Mouse (Mus musculus): ENCODE data around the gene Stat5b.

DNA sequence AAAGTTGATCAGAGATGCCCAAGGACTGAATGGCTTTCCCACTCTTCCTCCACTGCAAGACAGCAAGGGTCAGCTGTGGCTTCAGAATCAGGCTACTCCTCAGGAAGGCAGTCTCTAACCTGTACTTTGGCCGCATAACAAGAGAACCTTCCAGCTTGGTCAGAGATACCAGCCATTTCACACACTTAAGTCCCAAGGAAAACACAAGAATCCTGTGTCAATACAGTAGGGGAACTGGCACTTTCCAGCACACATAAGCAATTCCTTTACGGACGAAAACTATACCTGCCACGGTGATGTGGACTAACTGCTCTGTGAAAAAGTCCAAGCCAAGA, 113.8 kb downstream of the Stat5b start:
- TF ChIP-seq POLR2A (IDR thresholded peaks at IDR 0.05; ENCODE audit: low read depth, low read length) (no peak), CTCF (conservative IDR thresholded peaks at IDR 0.05; ENCODE audit: insufficient read depth, insufficient read length, low read depth, low read length) (no peak)
